Mouse (Mus musculus): ENCODE measurements around the gene Slc2a4. TPM values are rescaled to one million over a fixed set of nuclear protein-coding genes. Genes with fewer than 3 reads are reported as not detected.

The Slc2a4 gene
- polyA plus RNA-seq, 1 experiment from 2014 or later: 31.5 TPM

DNA sequence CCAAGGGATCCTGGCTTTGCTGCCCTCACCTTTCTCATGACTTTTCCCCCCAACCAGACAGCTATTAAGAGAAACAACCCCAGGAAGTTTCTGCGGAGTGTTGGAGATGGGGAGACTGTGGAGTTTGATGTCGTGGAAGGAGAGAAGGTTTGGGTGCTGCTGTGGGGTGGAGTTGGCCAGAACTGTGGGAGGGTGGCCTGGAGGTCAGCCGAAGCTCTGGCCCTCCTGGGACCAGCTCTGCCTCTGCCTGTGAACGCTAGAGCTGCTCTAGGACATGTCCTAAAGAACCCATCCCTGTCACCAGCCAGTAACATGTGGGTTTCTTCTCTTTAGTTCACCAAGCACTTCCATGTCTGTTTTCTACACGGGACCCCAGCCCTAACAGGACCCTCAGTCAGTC is 8.8 kb downstream of the Slc2a4 start:
- peaks cover 16% of the 10 kb centered on the region; the same call in 1 of the 2 replicates for H3K4me1 ChIP-seq (ENCODE audit: control insufficient read depth, insufficient read depth, low read length)

DNA sequence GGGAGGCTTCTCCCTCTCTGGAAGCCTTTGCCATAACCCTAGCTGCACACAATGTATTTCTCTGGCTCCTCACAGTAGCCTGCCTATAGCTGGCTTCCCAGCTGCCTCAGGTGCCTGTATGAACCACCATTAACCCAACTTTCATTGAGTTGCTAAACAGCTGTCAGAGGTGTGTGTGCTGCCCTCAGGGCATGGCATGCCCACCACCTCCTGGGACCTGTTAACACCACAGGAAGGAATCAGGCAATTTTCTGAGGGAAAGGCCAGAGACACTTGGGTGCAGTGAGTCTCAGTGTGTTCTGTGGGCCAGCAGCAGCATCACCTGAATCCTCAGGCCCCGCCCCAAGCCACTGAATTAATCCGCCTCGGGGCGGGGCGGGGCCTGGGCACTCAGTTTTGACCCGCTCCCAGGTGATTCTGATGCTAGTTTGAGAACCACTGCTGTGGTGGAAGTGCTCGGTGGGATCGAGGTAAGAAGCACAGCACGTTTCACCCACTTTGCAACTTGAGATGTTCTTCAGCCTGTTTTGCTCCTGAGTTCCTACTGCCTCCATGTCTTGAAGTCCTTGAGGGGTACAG is 9.5 kb downstream of the Slc2a4 start:
- WGBS: 23% methylated on average over 9 of the region's 9 CpGs
- Histone ChIP-seq H3K36me3 (ENCODE audit: control insufficient read depth, insufficient read depth, low read length) (peaks cover 4% of the 10 kb centered on the region; the same call in 1 of the 2 replicates), H3K27ac (ENCODE audit: low read length) (no peak overlapping the region), H3K9ac (replicated peaks; ENCODE audit: low read depth, low read length) (no peak overlapping the region), H3K4me1 (ENCODE audit: control insufficient read depth, insufficient read depth, low read length) (peaks cover 16% of the 10 kb centered on the region; the same call in 1 of the 2 replicates), H3K4me3 (ENCODE audit: low read depth, low read length) (no peak overlapping the region), H3K4me2 (replicated peaks; ENCODE audit: low read depth, low read length) (no peak overlapping the region), H3K27me3 (ENCODE audit: control insufficient read depth, insufficient read depth, low read length) (no peaks in the 10 kb centered on the region), H3K9me3 (ENCODE audit: control insufficient read depth, low read depth, low read length) (no peaks in the 10 kb centered on the region)
- ATAC-seq (ENCODE audit: insufficient number of reproducible peaks, insufficient read depth, low FRiP score, low read depth): no peak

More for the DNA sequence above, 8.8 kb downstream of the Slc2a4 start:
- ATAC-seq (ENCODE audit: insufficient number of reproducible peaks, insufficient read depth, low FRiP score, low read depth): no peak
- Histone ChIP-seq H3K27me3 (ENCODE audit: control insufficient read depth, insufficient read depth, low read length) (no peaks in the 10 kb centered on the region), H3K27ac (ENCODE audit: low read length) (no peak overlapping the region), H3K9ac (replicated peaks; ENCODE audit: low read depth, low read length) (0 out of 2 replicates have a peak overlapping the region, but pooled peaks have one; percentile 14), H3K36me3 (ENCODE audit: control insufficient read depth, insufficient read depth, low read length) (peaks cover 5% of the 10 kb centered on the region; the same call in 1 of the 2 replicates), H3K9me3 (ENCODE audit: control insufficient read depth, low read depth, low read length) (no peaks in the 10 kb centered on the region), H3K4me3 (ENCODE audit: low read depth, low read length) (no peak overlapping the region), H3K4me2 (replicated peaks; ENCODE audit: low read depth, low read length) (no peak overlapping the region)
- 63% methylated on average over 5 of the region's 5 CpGs for whole genome bisulfite sequencing

DNA sequence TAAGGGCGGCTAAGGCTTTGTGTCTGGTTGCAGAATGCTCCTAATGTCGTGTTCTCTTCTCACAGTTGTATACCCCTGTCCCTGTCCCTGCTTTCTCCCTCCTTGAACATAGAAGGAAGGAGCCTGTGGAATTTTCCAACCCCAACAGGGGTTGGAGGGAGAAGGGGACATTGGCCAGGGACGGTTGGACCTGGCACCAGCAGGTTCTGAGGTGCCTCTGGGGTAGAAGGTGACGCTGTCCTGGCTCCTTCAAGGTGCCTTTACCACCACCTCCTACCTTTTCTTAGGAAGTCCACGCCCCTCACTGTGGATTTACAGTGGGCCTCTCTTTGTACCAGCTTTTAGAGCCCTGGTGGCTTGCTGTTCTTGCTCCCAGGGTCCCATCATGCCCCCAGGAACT is 10.2 kb downstream of the Slc2a4 start:
- Histone ChIP-seq H3K9me3 (ENCODE audit: control insufficient read depth, low read depth, low read length) (no peaks in the 10 kb centered on the region), H3K36me3 (ENCODE audit: control insufficient read depth, insufficient read depth, low read length) (peaks cover 4% of the 10 kb centered on the region; the same call in 1 of the 2 replicates), H3K27ac (ENCODE audit: low read length) (no peak overlapping the region), H3K27me3 (ENCODE audit: control insufficient read depth, insufficient read depth, low read length) (no peaks in the 10 kb centered on the region), H3K4me3 (ENCODE audit: low read depth, low read length) (no peak overlapping the region), H3K9ac (replicated peaks; ENCODE audit: low read depth, low read length) (no peak overlapping the region), H3K4me2 (replicated peaks; ENCODE audit: low read depth, low read length) (no peak overlapping the region), H3K4me1 (ENCODE audit: control insufficient read depth, insufficient read depth, low read length) (peaks cover 16% of the 10 kb centered on the region; the same call in 1 of the 2 replicates)
- 71% methylated on average over 5 of the region's 5 CpGs for WGBS
- ATAC-seq (ENCODE audit: insufficient number of reproducible peaks, insufficient read depth, low FRiP score, low read depth): no peak

DNA sequence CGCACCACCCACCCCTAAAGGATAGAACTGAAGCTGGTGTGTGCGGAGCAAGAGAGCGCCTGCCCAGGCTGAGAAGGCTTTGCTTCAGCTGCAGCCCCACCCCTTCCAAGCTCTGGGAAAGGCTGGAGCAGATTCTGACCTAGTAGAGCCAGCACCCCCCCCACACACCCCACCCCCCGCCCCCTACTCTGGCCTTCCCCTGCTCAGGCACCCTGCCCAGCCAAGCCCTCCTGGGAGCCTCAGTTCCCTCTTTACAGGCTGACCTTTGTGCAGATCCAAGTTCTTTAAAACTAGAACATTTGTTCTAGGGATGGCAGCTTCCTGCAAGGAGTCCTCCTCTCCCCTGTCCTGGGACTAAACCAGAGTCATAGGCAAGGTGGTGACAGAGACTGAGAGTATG is 10.6 kb downstream of the Slc2a4 start:
- no peaks in the 10 kb centered on the region for H3K27me3 ChIP-seq (ENCODE audit: control insufficient read depth, insufficient read depth, low read length)
- H3K27ac ChIP-seq (ENCODE audit: low read length): no peak overlapping the region
- H3K9me3 ChIP-seq (ENCODE audit: control insufficient read depth, low read depth, low read length): no peaks in the 10 kb centered on the region
- WGBS: 26% methylated on average over 4 of the region's 4 CpGs
- H3K4me2 ChIP-seq (replicated peaks; ENCODE audit: low read depth, low read length): no peak overlapping the region
- ATAC-seq (ENCODE audit: insufficient number of reproducible peaks, insufficient read depth, low FRiP score, low read depth): no peak
- H3K4me3 ChIP-seq (ENCODE audit: low read depth, low read length): no peak overlapping the region
- H3K4me1 ChIP-seq (ENCODE audit: control insufficient read depth, insufficient read depth, low read length): peaks cover 16% of the 10 kb centered on the region; the same call in 1 of the 2 replicates
- no peak overlapping the region for H3K9ac ChIP-seq (replicated peaks; ENCODE audit: low read depth, low read length)
- H3K36me3 ChIP-seq (ENCODE audit: control insufficient read depth, insufficient read depth, low read length): peaks cover under 1% of the 10 kb centered on the region; the same call in 1 of the 2 replicates

DNA sequence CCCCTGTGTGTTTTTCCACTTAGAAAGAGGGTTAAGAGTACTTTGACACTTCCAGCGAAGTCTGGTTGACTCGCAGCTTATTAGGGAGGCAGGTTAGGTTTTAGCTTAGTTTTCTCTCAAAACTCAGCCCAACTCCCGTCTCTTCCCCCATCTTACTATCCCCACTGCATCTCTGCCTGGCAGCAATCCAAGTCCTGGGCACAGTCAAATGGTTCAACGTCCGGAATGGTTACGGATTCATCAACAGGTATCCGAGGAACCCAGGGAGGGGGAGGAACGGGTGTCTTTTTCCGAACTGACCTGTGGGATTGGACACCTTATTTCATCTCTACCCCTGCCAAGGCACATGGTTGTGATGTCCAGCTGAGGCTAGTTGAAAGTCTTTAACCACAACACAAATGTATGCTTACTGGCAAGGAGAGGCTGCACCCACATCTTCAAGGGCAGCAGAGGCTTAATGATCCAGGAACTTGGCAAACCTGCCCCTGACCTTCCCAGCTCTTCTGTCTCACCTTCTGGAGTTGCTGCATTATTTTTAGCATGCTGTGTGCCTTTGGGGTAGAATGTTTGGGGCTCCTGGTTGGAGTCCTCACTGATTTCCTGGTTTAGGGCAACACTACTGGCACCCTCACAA is 11.2 kb downstream of the Slc2a4 start:
- H3K9ac ChIP-seq (replicated peaks; ENCODE audit: low read depth, low read length): no peak overlapping the region
- H3K36me3 ChIP-seq (ENCODE audit: control insufficient read depth, insufficient read depth, low read length): no peaks in the 10 kb centered on the region
- H3K27me3 ChIP-seq (ENCODE audit: control insufficient read depth, insufficient read depth, low read length): no peaks in the 10 kb centered on the region
- H3K9me3 ChIP-seq (ENCODE audit: control insufficient read depth, low read depth, low read length): no peaks in the 10 kb centered on the region
- H3K4me3 ChIP-seq (ENCODE audit: low read depth, low read length): peak overlapping the region; percentile 54; the same call in 1 of the 2 replicates
- no peak overlapping the region for H3K27ac ChIP-seq (ENCODE audit: low read length)
- 36% methylated on average over 9 of the region's 9 CpGs for WGBS
- no peak for ATAC-seq (ENCODE audit: insufficient number of reproducible peaks, insufficient read depth, low FRiP score, low read depth)
- peaks cover 16% of the 10 kb centered on the region; the same call in 1 of the 2 replicates for H3K4me1 ChIP-seq (ENCODE audit: control insufficient read depth, insufficient read depth, low read length)
- H3K4me2 ChIP-seq (replicated peaks; ENCODE audit: low read depth, low read length): peak overlapping the region; percentile 99

DNA sequence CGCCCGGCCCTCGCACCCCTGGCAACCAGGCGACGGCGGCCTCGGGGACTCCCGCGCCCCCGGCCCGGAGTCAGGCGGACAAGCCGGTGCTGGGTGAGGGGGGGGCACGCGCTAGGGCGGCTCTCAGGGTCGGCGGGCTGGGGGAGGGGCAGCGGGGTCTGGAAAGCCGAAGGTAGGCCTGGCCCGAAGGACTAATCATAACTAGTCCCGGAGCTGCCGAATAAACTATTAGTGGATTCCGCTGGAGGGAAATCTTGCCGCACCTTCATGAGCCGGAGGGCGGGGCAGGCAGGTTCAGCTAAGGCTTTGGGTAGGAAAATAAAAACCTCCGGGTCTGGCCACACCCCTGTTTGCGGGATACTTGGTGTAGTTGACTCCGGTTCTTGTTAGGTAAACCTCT is 11.8 kb downstream of the Slc2a4 start:
- Histone ChIP-seq H3K9ac (replicated peaks; ENCODE audit: low read depth, low read length) (peak overlapping the region; percentile 48; the same call in 1 of the 2 replicates), H3K27me3 (ENCODE audit: control insufficient read depth, insufficient read depth, low read length) (no peaks in the 10 kb centered on the region), H3K4me3 (ENCODE audit: low read depth, low read length) (peak overlapping the region; percentile 54), H3K4me1 (ENCODE audit: control insufficient read depth, insufficient read depth, low read length) (peaks cover 16% of the 10 kb centered on the region; the same call in 1 of the 2 replicates), H3K9me3 (ENCODE audit: control insufficient read depth, low read depth, low read length) (no peaks in the 10 kb centered on the region), H3K27ac (ENCODE audit: low read length) (no peak overlapping the region), H3K4me2 (replicated peaks; ENCODE audit: low read depth, low read length) (peak overlapping the region; percentile 99), H3K36me3 (ENCODE audit: control insufficient read depth, insufficient read depth, low read length) (no peaks in the 10 kb centered on the region)
- WGBS: under 1% methylated on average over 25 of the region's 30 CpGs
- no peak for ATAC-seq (ENCODE audit: insufficient number of reproducible peaks, insufficient read depth, low FRiP score, low read depth)

DNA sequence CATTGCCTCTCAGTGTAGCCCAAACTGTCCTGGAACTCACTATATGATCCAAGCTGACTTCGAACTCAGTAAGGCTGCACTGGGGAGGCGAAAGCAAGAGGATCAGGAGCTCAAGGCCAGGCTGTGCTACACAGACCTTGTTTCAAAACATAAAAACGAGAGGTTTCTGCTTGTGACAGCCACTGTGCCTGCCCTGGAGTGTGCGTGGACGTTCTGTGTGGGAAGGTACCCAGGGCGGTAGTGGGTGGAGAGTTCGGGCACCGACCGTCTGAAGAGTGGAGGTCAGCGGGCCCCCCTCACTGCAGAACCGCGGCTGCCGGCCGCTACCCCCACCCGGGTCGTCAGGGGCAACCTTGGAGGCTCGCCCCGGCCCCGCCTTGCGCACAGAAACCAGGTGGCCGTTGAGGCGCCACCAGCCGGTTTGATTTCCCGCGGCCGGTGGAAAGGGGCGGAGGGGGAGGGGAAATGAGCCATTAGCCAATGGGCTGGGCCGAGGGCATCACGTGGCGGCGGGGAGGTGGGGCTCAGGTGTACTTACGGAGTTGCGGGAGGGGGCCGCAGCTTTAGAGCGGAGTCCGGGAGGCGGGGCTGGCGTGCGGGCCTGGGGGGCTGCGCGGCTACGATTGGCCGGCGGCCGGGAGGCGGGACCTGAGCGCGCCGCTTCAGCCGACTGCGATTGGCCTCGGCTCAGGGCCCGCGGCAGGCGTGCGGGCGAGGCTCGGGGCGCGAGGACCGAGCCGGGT is 12.7 kb downstream of the Slc2a4 start, which contains the start of gene Ybx2:
TSS of gene Ybx2 (plus strand) at position 660 of the 743 bp plus-strand sequence.
- Histone ChIP-seq H3K27ac (ENCODE audit: low read length) (no peak within 1 kb of the TSS), H3K4me3 (ENCODE audit: low read depth, low read length) (peak within 1 kb of the TSS; percentile 54), H3K4me1 (ENCODE audit: control insufficient read depth, insufficient read depth, low read length) (peaks cover 16% of the 10 kb centered on the region; the same call in 1 of the 2 replicates), H3K4me2 (replicated peaks; ENCODE audit: low read depth, low read length) (peak within 1 kb of the TSS; percentile 99), H3K9me3 (ENCODE audit: control insufficient read depth, low read depth, low read length) (no peaks in the 10 kb centered on the region), H3K27me3 (ENCODE audit: control insufficient read depth, insufficient read depth, low read length) (no peaks in the 10 kb centered on the region), H3K36me3 (ENCODE audit: control insufficient read depth, insufficient read depth, low read length) (no peaks in the 10 kb centered on the region), H3K9ac (replicated peaks; ENCODE audit: low read depth, low read length) (peak within 1 kb of the TSS; percentile 48; the same call in 1 of the 2 replicates)
- ATAC-seq (ENCODE audit: insufficient number of reproducible peaks, insufficient read depth, low FRiP score, low read depth): peak; percentile 91
- WGBS: 2% methylated on average over 51 of the region's 62 CpGs

DNA sequence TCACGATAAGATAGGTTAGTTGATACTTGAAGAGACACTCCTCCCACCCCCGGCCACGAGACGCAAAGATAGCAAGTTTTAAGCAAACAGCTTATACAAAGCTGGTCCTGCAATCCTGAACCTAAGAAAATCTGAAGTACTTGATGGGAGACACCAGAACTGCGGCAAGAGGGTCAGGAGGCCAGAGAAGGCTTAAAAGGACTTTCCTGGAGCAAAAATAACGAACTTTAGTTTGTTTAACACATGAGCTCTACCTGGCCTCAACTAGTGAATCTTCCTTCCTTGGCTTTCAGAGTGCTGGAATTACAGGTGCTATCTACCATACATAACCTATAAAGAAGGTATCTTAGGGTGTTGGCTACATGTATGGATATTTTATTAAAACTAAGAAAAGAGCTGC is 13.3 kb downstream of the Slc2a4 start:
- Histone ChIP-seq H3K4me3 (ENCODE audit: low read depth, low read length) (peak overlapping the region; percentile 54; the same call in 1 of the 2 replicates), H3K27me3 (ENCODE audit: control insufficient read depth, insufficient read depth, low read length) (no peaks in the 10 kb centered on the region), H3K4me1 (ENCODE audit: control insufficient read depth, insufficient read depth, low read length) (peaks cover 16% of the 10 kb centered on the region; the same call in 1 of the 2 replicates), H3K9ac (replicated peaks; ENCODE audit: low read depth, low read length) (no peak overlapping the region), H3K36me3 (ENCODE audit: control insufficient read depth, insufficient read depth, low read length) (no peaks in the 10 kb centered on the region), H3K4me2 (replicated peaks; ENCODE audit: low read depth, low read length) (peak overlapping the region; percentile 99), H3K9me3 (ENCODE audit: control insufficient read depth, low read depth, low read length) (no peaks in the 10 kb centered on the region), H3K27ac (ENCODE audit: low read length) (no peak overlapping the region)
- no peak for ATAC-seq (ENCODE audit: insufficient number of reproducible peaks, insufficient read depth, low FRiP score, low read depth)
- WGBS: 13% methylated on average over 6 of the region's 6 CpGs

Data from stomach, embryonic 14.5 days (tissue).